Mouse (Mus musculus): ENCODE measurements around the gene Plpp4. TPM values are rescaled to one million over a fixed set of nuclear protein-coding genes. Genes with fewer than 3 reads are reported as not detected.

The Plpp4 gene
- total RNA-seq, 2 experiments from 2014 or later: not detected

DNA sequence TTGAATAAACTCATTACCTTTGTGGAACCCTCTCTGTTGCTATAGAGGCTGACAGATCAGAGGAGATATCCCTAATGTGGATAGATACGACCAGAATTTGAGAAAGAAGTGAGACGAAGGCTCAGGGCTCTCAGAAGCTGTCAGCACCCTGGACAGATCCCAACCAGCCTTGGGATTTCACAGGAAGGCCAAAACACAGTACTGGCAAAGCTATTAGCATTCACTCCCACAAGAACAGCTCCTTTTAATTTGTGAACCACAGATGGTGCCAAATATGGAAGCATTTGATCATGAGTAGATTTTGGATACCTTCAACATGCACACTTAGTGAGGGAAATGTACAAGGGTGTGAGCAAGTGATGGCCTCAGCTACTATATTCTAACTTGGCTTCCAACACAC, 168.7 kb downstream of the Plpp4 start:
- ATAC-seq (replicated peaks; ENCODE audit: low FRiP score, low TSS enrichment, poor library complexity, severe bottlenecking): no peak

- ATAC-seq (replicated peaks; ENCODE audit: low FRiP score, low TSS enrichment, poor library complexity, severe bottlenecking): no peak
These were observed 172.0 kb downstream of the Plpp4 start for GRCm38 (mm10) chr7:129428794-129429193.

- ATAC-seq (replicated peaks; ENCODE audit: low FRiP score, low TSS enrichment, poor library complexity, severe bottlenecking): no peak
These were observed 173.1 kb downstream of the Plpp4 start for GRCm38 (mm10) chr7:129429903-129430302.

All from megakaryocyte-erythroid progenitor cell, adult 5-6 weeks (primary cell).